Comparison of ENCODE assay signal across 25 mouse cellular contexts in genomic region chr7:119244785-119245184, GRCm38 (mm10).
DNase-seq lines count a peak whose midpoint lies in the region; ATAC-seq lines count a peak whose summit lies in the region.
"Had no signal": no experiment of that assay in that cellular context is flagged by ENCODE, and none has a peak within 500 bp of the region (broad histone marks: within the 10 kb centered on the region; RNA-seq: fewer than 3 reads in every experiment).

No protein-coding gene starts in this region.

- no peak overlapping the region for H3K9ac ChIP-seq in embryonic facial prominence, embryonic 14.5 days (ENCODE audit: low read depth, low read length)
- H3K9ac ChIP-seq: embryonic facial prominence, embryonic 15.5 days; forebrain, embryonic 12.5 days; forebrain, postnatal 0 days; intestine, embryonic 15.5 days; liver, embryonic 15.5 days; lung, embryonic 14.5 days had no signal

- H3K4me1 ChIP-seq in embryonic facial prominence, embryonic 14.5 days (ENCODE audit: control insufficient read depth, insufficient read depth, low read length): no peaks in the 10 kb centered on the region
- H3K4me1 ChIP-seq in embryonic facial prominence, embryonic 10.5 days: no peaks in the 10 kb centered on the region
- H3K4me1 ChIP-seq: embryonic facial prominence, embryonic 15.5 days; forebrain, embryonic 12.5 days; hindbrain, embryonic 10.5 days; intestine, embryonic 15.5 days had no signal

- 68% methylated on average over 5 of the region's 5 CpGs for WGBS in embryonic facial prominence, embryonic 14.5 days
- 83% methylated on average over 5 of the region's 5 CpGs for WGBS in embryonic facial prominence, embryonic 10.5 days

- peak; percentile 5 for DNase-seq in embryonic facial prominence, embryonic 14.5 days (ENCODE audit: low spot score)
- no peak for DNase-seq in embryonic facial prominence, embryonic 10.5 days (ENCODE audit: low spot score)
- DNase-seq in left cerebral cortex, adult 11 months (ENCODE audit: low spot score): peak; percentile 1
- DNase-seq in left cerebral cortex, postnatal 36 days (ENCODE audit: low spot score in 2 of 2): no peak
- peak; percentile 6 for DNase-seq in Muller cell, postnatal 12 days (ENCODE audit: inconsistent ontology term)
- DNase-seq in telencephalon, adult 2 months (ENCODE audit: low read depth, low spot score): peak; percentile 17
- DNase-seq: adrenal gland, adult 8-10 months; cerebellum, adult 11-12 months; cerebellum, postnatal 10 days; forebrain, postnatal 0 days; gastrocnemius, postnatal 14 days; heart, postnatal 14 days; kidney, adult 2 months; kidney, postnatal 4 days; lung, embryonic 14.5 days; lung, postnatal 14 days; midbrain, embryonic 14.5 days had no signal

- ATAC-seq in embryonic facial prominence, embryonic 14.5 days (ENCODE audit: low read depth): no peak
- no peak for ATAC-seq in activated CD4-positive, CD25-positive, alpha-beta regulatory T cell, adult 4 months
- ATAC-seq: forebrain, postnatal 0 days; hindbrain, embryonic 16.5 days; intestine, embryonic 15.5 days had no signal

- H3K4me2 ChIP-seq in embryonic facial prominence, embryonic 14.5 days (ENCODE audit: low read depth, low read length): no peak overlapping the region
- H3K4me2 ChIP-seq: embryonic facial prominence, embryonic 15.5 days; forebrain, embryonic 12.5 days; intestine, embryonic 15.5 days; liver, embryonic 15.5 days; lung, embryonic 14.5 days had no signal

- H3K27me3 ChIP-seq in embryonic facial prominence, embryonic 14.5 days (replicated peaks; ENCODE audit: control insufficient read depth, insufficient read depth, low read length): no peaks in the 10 kb centered on the region
- H3K27me3 ChIP-seq in embryonic facial prominence, embryonic 10.5 days (replicated peaks; ENCODE audit: low read depth, poor library complexity, severe bottlenecking): no peaks in the 10 kb centered on the region
- H3K27me3 ChIP-seq: embryonic facial prominence, embryonic 15.5 days; forebrain, embryonic 12.5 days; intestine, embryonic 15.5 days; liver, embryonic 15.5 days had no signal

- no peak overlapping the region for H3K27ac ChIP-seq in embryonic facial prominence, embryonic 14.5 days (replicated peaks; ENCODE audit: low read depth, low read length)
- H3K27ac ChIP-seq in embryonic facial prominence, embryonic 10.5 days (replicated peaks): no peak overlapping the region
- H3K27ac ChIP-seq: embryonic facial prominence, embryonic 15.5 days; forebrain, embryonic 12.5 days; hindbrain, embryonic 10.5 days; intestine, embryonic 15.5 days; kidney, postnatal 0 days; liver, embryonic 15.5 days had no signal

- no peaks in the 10 kb centered on the region for H3K9me3 ChIP-seq in embryonic facial prominence, embryonic 14.5 days (ENCODE audit: control insufficient read depth, low read length)
- no peaks in the 10 kb centered on the region for H3K9me3 ChIP-seq in embryonic facial prominence, embryonic 10.5 days
- H3K9me3 ChIP-seq: embryonic facial prominence, embryonic 15.5 days; forebrain, embryonic 12.5 days; hindbrain, embryonic 10.5 days; intestine, embryonic 15.5 days; liver, embryonic 15.5 days had no signal

- intact Hi-C loops in left cerebral cortex, postnatal 36 days (cut with DNase I): no loop called here

- no peaks in the 10 kb centered on the region for H3K36me3 ChIP-seq in embryonic facial prominence, embryonic 14.5 days (ENCODE audit: control insufficient read depth, insufficient read depth, low read length)
- no peaks in the 10 kb centered on the region for H3K36me3 ChIP-seq in embryonic facial prominence, embryonic 10.5 days (replicated peaks)
- H3K36me3 ChIP-seq: embryonic facial prominence, embryonic 15.5 days; forebrain, embryonic 12.5 days; hindbrain, embryonic 10.5 days; intestine, embryonic 15.5 days; liver, embryonic 15.5 days had no signal

- no peak overlapping the region for H3K4me3 ChIP-seq in embryonic facial prominence, embryonic 14.5 days (ENCODE audit: low read depth, low read length)
- H3K4me3 ChIP-seq in embryonic facial prominence, embryonic 10.5 days: no peak overlapping the region
- H3K4me3 ChIP-seq: embryonic facial prominence, embryonic 15.5 days; forebrain, embryonic 12.5 days; hindbrain, embryonic 10.5 days; intestine, embryonic 15.5 days; liver, embryonic 15.5 days had no signal

Comparison
In these comparisons a context has a peak if more than half of its experiments do, and no peak if none do; other contexts are left out.
1. DNase-seq: peak in embryonic facial prominence, embryonic 14.5 days (single experiment), left cerebral cortex, adult 11 months (single experiment), Muller cell, postnatal 12 days (single experiment) and telencephalon, adult 2 months (single experiment); none in embryonic facial prominence, embryonic 10.5 days (single experiment) and left cerebral cortex, postnatal 36 days (0 of 2).